Mouse (Mus musculus): ENCODE results near the gene Fancc. TPM values are rescaled to one million over a fixed set of nuclear protein-coding genes. Genes with fewer than 3 reads are reported as not detected.

The Fancc gene
- total RNA-seq, 2 experiments from 2014 or later = 7.8 to 8.3 TPM

DNA sequence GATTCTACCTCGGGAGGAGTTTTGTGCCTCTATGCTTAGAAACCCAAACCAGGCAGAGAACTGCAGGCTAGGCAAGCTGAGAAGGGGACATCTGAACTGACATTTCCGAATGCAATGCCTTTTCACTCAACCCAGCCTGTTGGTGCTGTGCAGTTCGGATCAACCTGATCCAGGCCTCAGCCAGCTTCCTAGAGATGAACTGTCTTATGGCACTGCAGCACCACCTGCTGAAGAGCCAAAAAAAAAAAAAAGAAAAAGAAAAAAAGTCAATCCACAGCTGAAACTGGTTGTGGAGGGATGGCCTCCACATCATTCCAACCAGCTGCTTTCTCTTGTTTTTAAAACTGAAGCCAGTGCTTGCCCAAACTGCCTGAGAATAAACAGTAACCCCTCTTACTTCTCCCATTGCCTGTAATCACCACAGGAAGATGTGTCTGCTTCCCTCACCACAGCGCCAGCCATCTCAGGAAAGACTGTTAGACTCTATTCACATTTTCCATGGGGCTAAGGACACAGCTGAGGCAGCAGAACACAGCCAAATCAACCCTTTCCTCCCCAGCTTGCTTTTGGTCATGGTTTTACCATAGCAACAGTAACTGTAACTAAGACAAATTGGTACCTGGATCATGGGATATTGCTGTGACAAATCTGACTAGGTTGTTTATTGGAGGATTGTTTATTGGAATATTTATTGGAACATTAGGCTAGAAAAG lies 85.6 kb downstream of the Fancc start:
- intact Hi-C loops (cut with DNase I) = no loop called here
- Histone ChIP-seq H3K27ac (no peak overlapping the region), H3K4me3 (no peak overlapping the region)
- no peak; the same call in 1 of the 2 replicates for TF ChIP-seq CTCF (IDR thresholded peaks at IDR 0.05)
- no peak for DNase-seq (ENCODE audit: extremely low spot score in 1 of 2, low spot score in 2 of 2)

- intact Hi-C loops (cut with DNase I) = no loop called here
- no peak overlapping the region for H3K4me3 ChIP-seq
- DNase-seq (ENCODE audit: extremely low spot score in 1 of 2, low spot score in 2 of 2) = no peak
- TF ChIP-seq CTCF (IDR thresholded peaks at IDR 0.05) = no peak
- no peak overlapping the region for H3K27ac ChIP-seq
These were observed 86.3 kb downstream of the Fancc start for GRCm38 (mm10) chr13:63410578-63411298.

DNA sequence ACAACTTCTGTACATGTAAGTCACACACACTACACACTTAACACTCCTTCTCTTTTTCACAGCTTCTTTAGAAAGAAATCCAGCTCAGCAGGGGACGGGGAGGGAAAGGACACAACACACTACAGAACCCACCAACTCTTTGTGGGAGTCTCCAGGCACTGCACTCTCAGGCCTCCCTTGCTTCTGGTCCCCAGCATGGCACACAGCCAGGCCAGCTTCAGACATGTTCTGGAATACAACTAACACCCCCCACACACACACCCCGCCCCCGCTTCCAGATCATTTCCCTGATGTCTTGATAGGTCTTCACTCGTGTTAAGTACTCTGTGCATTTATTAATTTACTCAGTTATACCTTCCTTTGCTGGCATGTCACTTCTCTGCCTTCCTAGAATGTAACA lies 91.9 kb downstream of the Fancc start:
- TF ChIP-seq CTCF (IDR thresholded peaks at IDR 0.05) = no peak
- intact Hi-C loops (cut with DNase I) = no loop called here
- no peak for DNase-seq (ENCODE audit: extremely low spot score in 1 of 2, low spot score in 2 of 2)
- Histone ChIP-seq H3K4me3 (no peak overlapping the region), H3K27ac (no peak overlapping the region)

- no peak overlapping the region for H3K4me3 ChIP-seq
- intact Hi-C loops (cut with DNase I) = no loop called here
- no peak for TF ChIP-seq CTCF (IDR thresholded peaks at IDR 0.05)
These were observed 92.4 kb downstream of the Fancc start for GRCm38 (mm10) chr13:63404657-63405056.

DNA sequence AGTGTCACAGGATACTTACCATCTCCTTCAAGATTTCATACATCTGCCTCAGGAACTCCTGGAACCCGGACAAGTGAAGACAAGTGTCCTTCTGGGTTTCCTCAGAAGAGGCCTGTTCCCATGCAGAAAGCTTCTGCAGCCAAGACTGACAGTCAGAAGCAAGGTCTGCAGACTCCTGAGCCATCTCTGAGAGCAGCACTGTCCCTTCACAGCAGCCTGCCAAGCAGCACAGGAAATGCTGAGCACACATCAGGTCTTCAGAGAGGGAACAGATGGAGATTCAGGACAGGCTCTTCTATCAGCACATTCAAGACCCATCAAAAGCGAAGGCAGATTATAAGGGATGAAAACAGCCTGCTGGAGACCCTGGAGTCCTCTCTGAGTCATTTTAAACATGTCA lies 94.3 kb downstream of the Fancc start:
- intact Hi-C loops (cut with DNase I) = no loop called here
- no peak for TF ChIP-seq CTCF (IDR thresholded peaks at IDR 0.05)
- no peak for DNase-seq (ENCODE audit: extremely low spot score in 1 of 2, low spot score in 2 of 2)
- no peak overlapping the region for H3K27ac ChIP-seq
- no peak overlapping the region for H3K4me3 ChIP-seq

More at GRCm38 (mm10) chr13:63404657-63405056, 92.4 kb downstream of the Fancc start:
- no peak overlapping the region for H3K27ac ChIP-seq
- DNase-seq (ENCODE audit: extremely low spot score in 1 of 2, low spot score in 2 of 2) = no peak

- no peak for DNase-seq (ENCODE audit: extremely low spot score in 1 of 2, low spot score in 2 of 2)
- TF ChIP-seq CTCF (IDR thresholded peaks at IDR 0.05) = no peak
- Histone ChIP-seq H3K27ac (no peak overlapping the region), H3K4me3 (no peak overlapping the region)
- intact Hi-C loops (cut with DNase I) = no loop called here
These were observed 97.0 kb downstream of the Fancc start for GRCm38 (mm10) chr13:63400069-63400468.

- no peak for DNase-seq (ENCODE audit: extremely low spot score in 1 of 2, low spot score in 2 of 2)
- Histone ChIP-seq H3K27ac (no peak overlapping the region), H3K4me3 (no peak overlapping the region)
- no peak for TF ChIP-seq CTCF (IDR thresholded peaks at IDR 0.05)
- intact Hi-C loops (cut with DNase I) = no loop called here
These were observed 99.7 kb downstream of the Fancc start for GRCm38 (mm10) chr13:63397420-63397819.

DNA sequence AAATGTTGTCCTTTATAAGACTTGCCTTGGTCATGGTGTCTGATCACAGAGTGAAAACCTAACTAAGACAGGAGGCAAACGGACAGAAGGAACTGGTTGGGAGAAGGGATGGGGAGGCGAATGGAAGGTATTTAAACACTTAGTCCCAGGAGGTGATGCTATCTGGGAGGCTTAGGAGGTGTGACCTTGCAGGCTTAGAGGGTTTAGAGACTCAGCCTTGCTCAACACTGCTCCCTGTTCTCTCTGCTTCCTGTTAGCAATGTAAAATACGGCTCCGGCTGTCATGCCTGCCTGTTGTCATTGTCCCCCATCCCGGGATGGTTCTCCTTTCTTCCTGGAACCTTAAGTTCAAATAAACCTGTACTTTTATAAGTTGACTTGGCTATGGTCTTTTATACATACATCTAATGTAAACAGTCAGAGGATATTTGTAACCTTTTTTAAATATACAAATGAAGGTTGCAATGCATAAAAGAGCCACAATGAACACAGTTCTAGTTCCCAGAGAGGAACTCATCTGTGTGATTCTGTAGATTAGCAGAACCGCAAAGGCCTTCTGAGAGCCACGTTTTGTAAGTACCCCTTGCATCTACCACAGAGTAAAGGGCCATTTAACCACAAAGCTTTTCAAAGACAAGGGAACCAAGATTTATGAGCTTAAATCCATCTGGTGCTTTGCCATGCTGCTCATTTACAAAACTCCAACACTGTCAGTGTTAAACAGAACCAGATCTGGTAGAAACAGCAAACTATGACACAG lies 102.6 kb downstream of the Fancc start:
- H3K27ac ChIP-seq = no peak overlapping the region
- H3K4me3 ChIP-seq = no peak overlapping the region
- intact Hi-C loops (cut with DNase I) = no loop called here
- TF ChIP-seq CTCF (IDR thresholded peaks at IDR 0.05) = no peak
- no peak for DNase-seq (ENCODE audit: extremely low spot score in 1 of 2, low spot score in 2 of 2)

DNA sequence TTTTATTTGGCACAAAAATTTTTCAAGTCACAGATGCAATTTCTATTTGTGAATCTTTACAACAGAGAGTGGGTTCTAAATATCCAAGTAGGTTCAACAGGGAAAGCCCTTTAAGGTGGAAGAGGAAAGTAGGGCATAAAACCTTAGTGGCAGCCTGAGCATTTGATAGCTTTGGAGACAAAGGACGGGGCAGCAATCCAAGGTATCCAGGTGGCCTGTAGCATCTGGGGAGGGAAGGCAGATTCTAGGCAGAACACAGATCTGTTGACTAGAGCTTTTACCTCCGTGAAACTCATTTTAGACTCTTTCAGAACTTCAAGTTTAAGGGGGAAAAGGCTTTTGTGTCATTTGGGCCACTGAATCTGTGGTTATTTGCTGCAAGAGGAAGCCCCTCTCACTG lies 111.8 kb downstream of the Fancc start:
- no peak for TF ChIP-seq CTCF (IDR thresholded peaks at IDR 0.05)

GRCm38 (mm10) chr13:63384775-63385174 lies 112.3 kb downstream of the Fancc start:
- TF ChIP-seq CTCF (IDR thresholded peaks at IDR 0.05) = no peak
- H3K27ac ChIP-seq = no peak overlapping the region
- H3K4me3 ChIP-seq = no peak overlapping the region
- intact Hi-C loops (cut with DNase I) = no loop called here
- no peak for DNase-seq (ENCODE audit: extremely low spot score in 1 of 2, low spot score in 2 of 2)

More for the DNA sequence above, 111.8 kb downstream of the Fancc start:
- Histone ChIP-seq H3K27ac (no peak overlapping the region), H3K4me3 (no peak overlapping the region)
- intact Hi-C loops (cut with DNase I) = no loop called here
- DNase-seq (ENCODE audit: extremely low spot score in 1 of 2, low spot score in 2 of 2) = no peak

GRCm38 (mm10) chr13:63382206-63382605 lies 114.9 kb downstream of the Fancc start:
- intact Hi-C loops (cut with DNase I) = no loop called here
- no peak overlapping the region for H3K27ac ChIP-seq
- no peak for TF ChIP-seq CTCF (IDR thresholded peaks at IDR 0.05)
- no peak overlapping the region for H3K4me3 ChIP-seq
- no peak for DNase-seq (ENCODE audit: extremely low spot score in 1 of 2, low spot score in 2 of 2)
